Mouse (Mus musculus): ENCODE results near the gene Cstad.

Gene Cstad

DNA sequence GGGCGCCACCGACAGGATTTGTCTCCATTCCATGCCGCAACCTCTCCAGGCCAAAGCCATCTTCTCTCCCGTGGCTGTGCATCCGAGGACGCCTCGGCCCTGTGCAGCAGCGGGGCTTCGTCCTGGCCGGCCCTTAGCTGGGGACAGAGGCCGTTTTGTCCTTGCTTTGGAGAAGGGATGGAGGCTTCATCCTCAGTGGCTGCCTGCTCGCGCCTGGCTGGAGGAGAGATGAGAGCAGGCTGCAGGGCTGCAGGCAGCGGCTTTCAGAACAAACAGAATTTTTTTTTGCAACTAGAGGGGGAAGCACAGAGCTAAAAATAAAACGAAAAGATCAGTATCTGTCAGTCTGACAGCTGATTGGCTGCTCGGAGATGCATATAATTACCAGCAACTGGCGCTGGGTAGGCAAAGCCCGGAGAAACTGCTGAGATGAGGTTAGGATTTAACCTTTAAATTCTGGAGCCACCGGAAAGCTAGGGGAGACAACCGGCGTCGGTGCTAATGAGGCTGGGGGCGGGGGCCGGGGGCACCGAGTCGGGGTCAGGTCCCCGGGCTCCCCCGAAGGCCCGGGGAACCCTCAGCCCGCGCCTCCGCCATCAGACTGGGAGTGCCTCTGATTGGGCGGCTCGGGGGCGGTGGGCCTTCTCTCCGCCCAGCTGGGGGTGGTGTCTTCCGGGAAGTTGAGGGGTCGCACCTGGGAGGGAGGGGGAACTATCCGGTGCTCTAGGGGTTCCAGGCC, at the start of gene Cstad:
Gene Cstad, plus strand, starts transcription at position 400 of the 739 bp plus-strand sequence.
- DNase-seq = peak; percentile 86 to 91

DNA sequence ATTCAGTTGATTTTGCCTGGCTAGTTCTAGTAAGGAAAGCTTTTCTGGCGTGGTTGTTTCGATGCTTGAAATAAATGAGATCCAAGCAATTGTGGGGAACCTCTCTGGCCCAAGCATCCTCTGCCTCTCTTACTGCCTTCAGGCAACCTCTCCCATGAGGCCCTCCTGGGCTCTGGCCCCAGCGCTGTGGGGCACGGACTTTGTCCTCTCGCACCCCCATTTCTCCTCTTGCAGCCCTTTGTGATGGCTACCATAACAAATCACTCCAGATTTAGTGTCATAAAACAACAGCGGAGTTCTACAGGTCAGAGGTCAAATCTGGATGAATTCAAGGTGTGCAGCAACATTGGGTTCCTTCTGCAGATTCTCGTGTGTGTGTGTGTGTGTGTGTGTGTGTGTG, 49.1 kb upstream of the Cstad start:
- DNase-seq = no peak

DNA sequence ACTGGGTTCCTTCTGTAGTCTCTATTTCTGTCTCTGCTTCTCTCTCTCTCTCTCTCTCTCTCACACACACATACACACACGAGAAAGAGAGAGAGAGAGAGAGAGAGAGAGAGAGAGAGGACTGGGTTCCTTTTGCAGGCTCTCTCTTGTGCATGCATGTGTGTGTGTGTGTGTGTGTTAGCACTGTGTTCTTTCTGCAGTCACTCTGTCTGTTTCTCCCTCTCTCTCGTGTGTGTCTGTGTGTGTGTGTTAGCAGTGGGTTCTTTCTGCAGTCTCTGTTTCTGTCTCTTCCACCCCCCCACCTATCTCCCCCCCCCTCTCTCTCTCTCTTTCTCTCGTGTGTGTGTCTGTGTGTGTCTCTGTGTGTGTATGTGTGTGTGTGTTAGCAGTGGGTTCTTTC, 48.6 kb upstream of the Cstad start:
- no peak for DNase-seq

- no peak for DNase-seq
These were observed 47.2 kb upstream of the Cstad start for GRCm38 (mm10) chr2:30547455-30548217.

- no peak for DNase-seq
These were observed 43.3 kb upstream of the Cstad start for GRCm38 (mm10) chr2:30551579-30551978.

DNA sequence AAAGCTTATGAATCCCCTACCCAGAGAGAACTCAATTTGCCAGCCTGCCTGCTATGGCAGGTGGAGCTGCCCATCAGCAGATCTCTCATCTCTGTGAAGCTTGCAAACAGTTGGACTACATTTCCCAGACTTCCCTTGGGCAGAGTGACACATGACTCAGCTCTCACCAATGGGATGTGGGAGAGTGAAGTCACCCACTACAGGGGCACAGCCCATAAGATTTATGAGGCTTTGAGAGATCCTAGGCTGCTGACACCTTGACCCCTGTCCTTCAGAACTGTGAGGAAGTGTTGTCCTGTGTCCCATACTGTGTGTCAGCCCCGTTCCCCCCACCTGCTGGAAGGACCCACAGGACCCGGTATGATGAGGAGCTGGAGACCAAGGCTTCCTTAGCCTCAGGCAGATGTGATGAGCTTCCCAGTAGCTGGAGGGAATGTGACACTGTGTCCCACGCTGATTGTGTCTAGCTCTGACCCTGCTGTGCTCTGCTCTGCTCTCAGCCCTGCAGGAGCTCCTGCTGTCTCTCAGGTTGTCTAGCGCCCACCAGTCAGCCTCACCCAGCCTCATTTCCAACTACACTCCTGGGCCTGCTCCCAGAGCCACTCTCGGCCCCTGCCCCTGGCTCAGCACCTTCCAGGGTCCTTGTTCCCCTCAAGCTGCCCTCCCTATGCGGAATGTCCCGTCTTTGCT, 40.8 kb upstream of the Cstad start:
- DNase-seq = peak; percentile 83 to 87

GRCm38 (mm10) chr2:30555257-30555656, 39.6 kb upstream of the Cstad start:
- peak; percentile 77 to 82 for DNase-seq

DNA sequence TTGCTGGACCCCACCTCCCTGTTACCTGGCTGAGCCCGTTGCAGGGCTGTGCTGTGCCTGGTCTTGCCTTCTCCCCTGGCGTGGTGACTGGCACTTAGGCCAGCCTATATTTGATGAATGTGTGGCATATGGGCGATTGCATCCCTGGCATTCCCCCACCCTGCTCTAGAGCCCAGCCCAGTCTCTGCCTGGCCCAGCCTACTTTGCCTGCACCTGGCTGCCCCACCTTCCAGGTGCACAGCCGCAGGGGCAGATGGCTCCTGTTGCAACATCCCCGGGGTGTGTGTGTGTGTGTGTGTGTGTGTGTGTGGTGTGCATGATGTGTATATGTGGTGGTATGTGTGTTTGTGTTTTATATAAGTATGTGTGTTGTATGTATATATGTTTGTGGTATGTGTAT, 38.3 kb upstream of the Cstad start:
- no peak for DNase-seq

DNA sequence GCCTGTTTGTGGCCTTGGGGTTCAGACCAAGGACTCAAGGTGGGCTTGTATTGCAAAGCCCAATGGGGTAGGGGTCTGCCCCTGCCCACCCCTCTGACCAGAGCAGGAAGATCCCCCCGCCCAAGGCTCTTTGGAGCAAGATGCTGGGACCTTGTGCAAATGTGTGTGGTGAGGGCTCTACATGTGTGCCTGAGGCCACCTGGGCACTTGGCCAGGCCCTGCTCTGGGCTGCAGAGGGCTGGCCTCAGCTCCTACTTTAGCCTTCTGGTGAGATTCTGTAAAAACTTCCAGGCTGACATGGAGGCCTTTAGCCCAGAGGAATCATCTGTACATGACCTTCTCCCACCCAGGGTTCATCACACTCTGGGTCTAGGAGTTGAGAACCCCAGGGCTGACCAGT, 35.3 kb upstream of the Cstad start:
- DNase-seq = peak; percentile 45 to 61

- no peak for DNase-seq
These were observed 32.3 kb upstream of the Cstad start for GRCm38 (mm10) chr2:30562553-30562952.

DNA sequence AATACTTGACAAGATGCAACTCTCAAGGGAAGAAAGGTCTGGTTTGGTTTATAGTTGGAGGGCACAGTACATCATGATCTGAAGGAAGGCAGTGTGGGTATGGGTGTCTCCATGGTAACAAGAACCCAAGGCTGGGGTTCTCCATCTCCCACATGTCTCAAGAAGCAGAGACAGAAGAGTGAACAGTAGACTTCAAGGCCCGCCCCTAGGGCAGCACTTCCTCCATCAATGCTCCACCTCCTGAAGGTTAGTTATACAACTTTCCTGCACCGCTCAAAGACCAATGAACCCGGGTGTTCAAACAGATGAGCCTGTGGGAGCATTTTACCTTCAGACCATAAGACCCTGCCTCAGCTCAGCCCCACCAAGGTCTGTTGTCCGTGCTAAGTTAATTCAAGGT, 23.2 kb upstream of the Cstad start:
- DNase-seq = no peak

- peak in 1 of 2 experiments; percentile 61 for DNase-seq
These were observed 21.3 kb upstream of the Cstad start for GRCm38 (mm10) chr2:30573522-30573921.

GRCm38 (mm10) chr2:30577010-30577409, 17.8 kb upstream of the Cstad start:
- no peak for DNase-seq

- no peak for DNase-seq
These were observed 16.8 kb upstream of the Cstad start for GRCm38 (mm10) chr2:30578006-30578405.

- DNase-seq = peak; percentile 70 to 72
These were observed 7.7 kb upstream of the Cstad start for GRCm38 (mm10) chr2:30587161-30587560.

DNA sequence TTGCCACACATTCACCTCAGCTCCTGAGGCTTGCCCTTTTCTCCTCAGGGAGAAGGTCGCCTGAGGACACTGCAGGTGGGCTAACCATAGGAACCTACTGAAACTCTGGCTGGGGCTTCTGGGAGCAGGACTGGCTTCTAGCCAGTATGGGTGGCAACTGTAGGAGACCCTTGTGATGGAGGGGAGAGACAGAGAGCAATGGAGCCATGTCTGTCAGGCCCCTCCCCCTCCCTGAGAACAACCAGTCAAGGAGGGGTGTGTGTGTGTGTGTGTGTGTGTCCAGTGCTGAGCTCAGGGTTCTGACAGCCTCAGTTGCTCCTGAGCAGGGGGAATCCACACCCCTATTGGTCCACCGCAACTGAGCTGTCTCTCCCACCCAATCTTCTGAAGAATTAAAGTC, 7.2 kb upstream of the Cstad start:
- peak in 1 of 2 experiments; percentile 13 for DNase-seq

GRCm38 (mm10) chr2:30588985-30589511, 5.8 kb upstream of the Cstad start:
- peak in 1 of 2 experiments; percentile 51 for DNase-seq

- DNase-seq = peak in 1 of 2 experiments; percentile 2
These were observed 5.1 kb upstream of the Cstad start for GRCm38 (mm10) chr2:30589781-30590180.

- peak; percentile 70 to 77 for DNase-seq
These were observed 3.9 kb upstream of the Cstad start for GRCm38 (mm10) chr2:30590909-30591308.

DNA sequence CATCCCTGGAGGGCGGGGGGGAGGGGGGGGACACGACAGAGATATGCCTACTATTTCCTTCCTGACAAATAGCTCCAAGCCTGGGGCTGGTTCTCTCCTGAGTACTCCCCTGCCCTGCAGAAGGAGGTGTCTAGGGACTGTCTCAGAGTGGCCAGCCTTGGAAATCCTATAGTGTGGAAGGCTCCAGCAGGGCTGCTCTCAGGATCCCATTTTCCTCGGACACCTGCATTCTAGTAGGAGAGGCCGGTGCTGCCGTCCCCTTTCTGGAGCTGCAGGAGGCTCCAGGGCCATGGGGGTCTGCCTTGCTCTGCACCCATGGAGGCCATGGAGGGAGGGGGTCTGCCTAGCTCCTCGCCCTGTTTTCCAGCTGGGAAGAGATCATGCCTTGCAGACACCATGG, 2.4 kb upstream of the Cstad start:
- peak; percentile 5 to 7 for DNase-seq

DNA sequence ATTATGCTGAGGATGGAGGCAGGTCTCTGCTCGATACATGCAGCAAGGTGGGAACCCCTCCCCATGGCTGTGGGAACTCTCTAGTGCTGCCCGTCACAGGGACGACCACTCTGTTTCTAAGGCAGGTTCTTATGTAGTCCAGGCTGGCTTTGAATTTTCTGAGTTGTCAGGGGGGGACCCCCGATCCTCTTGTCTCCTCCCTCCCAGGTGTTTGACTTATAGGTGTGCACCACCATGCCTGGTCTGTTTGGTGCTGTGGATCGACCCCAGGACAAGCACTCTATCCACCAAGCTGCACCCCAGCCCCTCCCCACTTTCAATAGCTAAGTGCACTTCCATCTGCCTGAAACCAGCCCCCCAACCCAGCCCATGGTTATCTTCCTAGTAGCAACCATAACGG, 1.9 kb upstream of the Cstad start:
- peak in 1 of 2 experiments; percentile 10 for DNase-seq

GRCm38 (mm10) chr2:30593636-30594310, 1.1 kb upstream of the Cstad start:
- peak in 1 of 2 experiments; percentile 25 for DNase-seq

GRCm38 (mm10) chr2:30595796-30596195, 956 bp downstream of the Cstad start:
- peak; percentile 8 to 17 for DNase-seq

Measured in cerebellum, postnatal 10 days (tissue).